Comparison of ENCODE assay signal across 11 mouse cellular contexts in genomic region chr9:97570881-97571280, GRCm38 (mm10).
DNase-seq lines count a peak whose midpoint lies in the region; ATAC-seq and TF ChIP-seq lines count a peak whose summit lies in the region.
"Had no signal": no experiment of that assay in that cellular context is flagged by ENCODE, and none has a peak within 500 bp of the region (broad histone marks: within the 10 kb centered on the region; RNA-seq: fewer than 3 reads in every experiment).

No protein-coding gene starts in this region.

- peak; percentile 71 for DNase-seq in forebrain, embryonic 14.5 days (ENCODE audit: low spot score)
- no peak for DNase-seq in forebrain, embryonic 10.5 days (ENCODE audit: extremely low spot score, low spot score)
- peak; percentile 4 for DNase-seq in limb, embryonic 14.5 days (ENCODE audit: low spot score)
- no peak for DNase-seq in limb, embryonic 10.5 days (ENCODE audit: low spot score)
- DNase-seq in layer of hippocampus, adult 9-10 months (ENCODE audit: low spot score): peak; percentile 45
- peak; percentile 20 to 43 for DNase-seq in right cerebral cortex, postnatal 36 days (ENCODE audit: low spot score in 2 of 2)
- no peak for DNase-seq in ovary, postnatal 36 days (ENCODE audit: low spot score)
- DNase-seq in retina, embryonic 14.5 days (ENCODE audit: low spot score): no peak
- DNase-seq: kidney, adult 18-20 months had no signal

- no peak overlapping the region for H3K4me3 ChIP-seq in forebrain, embryonic 14.5 days (ENCODE audit: low read depth, low read length)
- no peak overlapping the region for H3K4me3 ChIP-seq in forebrain, embryonic 10.5 days
- H3K4me3 ChIP-seq in limb, embryonic 14.5 days (replicated peaks; ENCODE audit: low read length): no peak overlapping the region
- H3K4me3 ChIP-seq in limb, embryonic 10.5 days: no peak overlapping the region
- H3K4me3 ChIP-seq: liver, embryonic 12.5 days; neural tube, embryonic 15.5 days had no signal

- ATAC-seq in forebrain, embryonic 14.5 days: no peak
- ATAC-seq in limb, embryonic 14.5 days (ENCODE audit: low FRiP score, low read depth): no peak
- ATAC-seq: liver, embryonic 12.5 days had no signal

- no peak overlapping the region for H3K4me2 ChIP-seq in forebrain, embryonic 14.5 days (ENCODE audit: low read length)
- H3K4me2 ChIP-seq in limb, embryonic 14.5 days (replicated peaks; ENCODE audit: low read depth, low read length, severe bottlenecking): no peak overlapping the region
- H3K4me2 ChIP-seq: liver, embryonic 12.5 days; neural tube, embryonic 15.5 days had no signal

- no peak for TF ChIP-seq POLR2A in limb, embryonic 14.5 days (IDR thresholded peaks at IDR 0.05; ENCODE audit: borderline replicate concordance, extremely low read depth, insufficient read depth, insufficient read length)

- 70% methylated on average over 7 of the region's 7 CpGs for WGBS in forebrain, embryonic 14.5 days
- 90% methylated on average over 7 of the region's 7 CpGs for WGBS in forebrain, embryonic 10.5 days
- 69% methylated on average over 7 of the region's 7 CpGs for WGBS in limb, embryonic 14.5 days
- 91% methylated on average over 7 of the region's 7 CpGs for WGBS in limb, embryonic 10.5 days

- H3K9ac ChIP-seq in forebrain, embryonic 14.5 days (ENCODE audit: low read length): no peak overlapping the region
- H3K9ac ChIP-seq in limb, embryonic 14.5 days (ENCODE audit: low read depth, low read length, severe bottlenecking): no peak overlapping the region
- H3K9ac ChIP-seq: liver, embryonic 12.5 days; neural tube, embryonic 15.5 days had no signal

- no peaks in the 10 kb centered on the region for H3K27me3 ChIP-seq in forebrain, embryonic 14.5 days (replicated peaks; ENCODE audit: control insufficient read depth, insufficient read depth, low read length)
- no peaks in the 10 kb centered on the region for H3K27me3 ChIP-seq in forebrain, embryonic 10.5 days (ENCODE audit: poor library complexity, severe bottlenecking)
- no peaks in the 10 kb centered on the region for H3K27me3 ChIP-seq in limb, embryonic 14.5 days (ENCODE audit: control insufficient read depth, insufficient read depth, low read length)
- no peaks in the 10 kb centered on the region for H3K27me3 ChIP-seq in limb, embryonic 10.5 days (ENCODE audit: low read depth, poor library complexity, severe bottlenecking)
- H3K27me3 ChIP-seq: liver, embryonic 12.5 days; neural tube, embryonic 15.5 days had no signal

- no peaks in the 10 kb centered on the region; the same call in 1 of the 2 replicates for H3K4me1 ChIP-seq in forebrain, embryonic 14.5 days (ENCODE audit: control insufficient read depth, insufficient read depth, low read length)
- H3K4me1 ChIP-seq in forebrain, embryonic 10.5 days: no peaks in the 10 kb centered on the region
- H3K4me1 ChIP-seq in limb, embryonic 14.5 days (ENCODE audit: control insufficient read depth, insufficient read depth, low read length): no peaks in the 10 kb centered on the region
- 0 out of 2 replicates have a peak, but pooled peaks cover 4% of the 10 kb centered on the region for H3K4me1 ChIP-seq in limb, embryonic 10.5 days
- H3K4me1 ChIP-seq: liver, embryonic 12.5 days; neural tube, embryonic 15.5 days had no signal

- no peaks in the 10 kb centered on the region for H3K9me3 ChIP-seq in forebrain, embryonic 14.5 days (replicated peaks; ENCODE audit: control insufficient read depth, low read length)
- no peaks in the 10 kb centered on the region for H3K9me3 ChIP-seq in forebrain, embryonic 10.5 days
- no peaks in the 10 kb centered on the region for H3K9me3 ChIP-seq in limb, embryonic 14.5 days (ENCODE audit: control insufficient read depth, low read length)
- no peaks in the 10 kb centered on the region for H3K9me3 ChIP-seq in limb, embryonic 10.5 days (replicated peaks)
- H3K9me3 ChIP-seq: liver, embryonic 12.5 days; neural tube, embryonic 15.5 days had no signal

- no peak overlapping the region for H3K27ac ChIP-seq in forebrain, embryonic 14.5 days (ENCODE audit: low read depth, low read length)
- no peak overlapping the region for H3K27ac ChIP-seq in forebrain, embryonic 10.5 days
- no peak overlapping the region for H3K27ac ChIP-seq in limb, embryonic 14.5 days (replicated peaks; ENCODE audit: low read depth, low read length)
- H3K27ac ChIP-seq in limb, embryonic 10.5 days: no peak overlapping the region
- H3K27ac ChIP-seq: liver, embryonic 12.5 days; neural tube, embryonic 15.5 days had no signal

- H3K36me3 ChIP-seq in forebrain, embryonic 14.5 days (ENCODE audit: control insufficient read depth, insufficient read depth, low read length): no peaks in the 10 kb centered on the region
- H3K36me3 ChIP-seq in forebrain, embryonic 10.5 days (replicated peaks): no peaks in the 10 kb centered on the region
- no peaks in the 10 kb centered on the region for H3K36me3 ChIP-seq in limb, embryonic 14.5 days (ENCODE audit: control insufficient read depth, insufficient read depth, low read length)
- H3K36me3 ChIP-seq in limb, embryonic 10.5 days: no peaks in the 10 kb centered on the region
- H3K36me3 ChIP-seq: liver, embryonic 12.5 days; neural tube, embryonic 15.5 days had no signal

Comparison
In these comparisons a context has a peak if more than half of its experiments do, and no peak if none do; other contexts are left out.
1. DNase-seq: peak in forebrain, embryonic 14.5 days (single experiment), limb, embryonic 14.5 days (single experiment), layer of hippocampus, adult 9-10 months (single experiment) and right cerebral cortex, postnatal 36 days (2 of 2); none in forebrain, embryonic 10.5 days (single experiment), limb, embryonic 10.5 days (single experiment), ovary, postnatal 36 days (single experiment) and retina, embryonic 14.5 days (single experiment).